Mouse (Mus musculus) E14TG2a.4 (cell line): Measurements from ENCODE around the gene Mboat1.

Experiments
- CTCF ChIP-seq: conservative IDR thresholded peaks from 2 replicates; pipeline ENCODE4 v1.5.1; 2014; ENCODE audit warnings: low read length
- NANOG ChIP-seq: IDR thresholded peaks from 2 replicates; pipeline ENCODE4 v1.6.1; 2014; ENCODE audit warnings: borderline replicate concordance, low read length, mixed read lengths
- POU5F1 ChIP-seq: IDR thresholded peaks from 2 replicates; pipeline ENCODE4 v1.6.1; 2014; ENCODE audit warnings: low read length, borderline replicate concordance

DNA sequence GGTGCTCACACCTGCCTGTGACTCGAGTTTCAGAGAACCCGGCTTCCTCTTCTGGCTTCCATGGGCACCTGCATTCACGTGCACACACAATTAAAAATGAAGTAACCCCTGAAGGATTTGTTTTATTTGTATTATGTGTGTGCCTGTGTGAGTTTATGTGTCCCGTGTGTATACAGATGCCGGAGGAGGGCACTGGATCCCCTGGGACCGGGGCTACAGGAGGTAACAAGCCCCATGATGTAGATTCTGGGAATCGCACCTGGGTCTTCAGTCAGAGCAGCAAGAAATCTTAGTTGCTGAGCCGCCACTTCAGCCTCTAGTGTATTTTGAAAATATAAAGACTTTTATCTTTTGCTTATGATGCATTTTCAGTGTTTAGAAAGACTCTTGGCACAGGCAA, 60.4 kb downstream of the Mboat1 start:
- TF ChIP-seq POU5F1 (no peak), CTCF (no peak), NANOG (no peak)
